ENCODE assay signal across 8 mouse cellular contexts in the genomic region with DNA sequence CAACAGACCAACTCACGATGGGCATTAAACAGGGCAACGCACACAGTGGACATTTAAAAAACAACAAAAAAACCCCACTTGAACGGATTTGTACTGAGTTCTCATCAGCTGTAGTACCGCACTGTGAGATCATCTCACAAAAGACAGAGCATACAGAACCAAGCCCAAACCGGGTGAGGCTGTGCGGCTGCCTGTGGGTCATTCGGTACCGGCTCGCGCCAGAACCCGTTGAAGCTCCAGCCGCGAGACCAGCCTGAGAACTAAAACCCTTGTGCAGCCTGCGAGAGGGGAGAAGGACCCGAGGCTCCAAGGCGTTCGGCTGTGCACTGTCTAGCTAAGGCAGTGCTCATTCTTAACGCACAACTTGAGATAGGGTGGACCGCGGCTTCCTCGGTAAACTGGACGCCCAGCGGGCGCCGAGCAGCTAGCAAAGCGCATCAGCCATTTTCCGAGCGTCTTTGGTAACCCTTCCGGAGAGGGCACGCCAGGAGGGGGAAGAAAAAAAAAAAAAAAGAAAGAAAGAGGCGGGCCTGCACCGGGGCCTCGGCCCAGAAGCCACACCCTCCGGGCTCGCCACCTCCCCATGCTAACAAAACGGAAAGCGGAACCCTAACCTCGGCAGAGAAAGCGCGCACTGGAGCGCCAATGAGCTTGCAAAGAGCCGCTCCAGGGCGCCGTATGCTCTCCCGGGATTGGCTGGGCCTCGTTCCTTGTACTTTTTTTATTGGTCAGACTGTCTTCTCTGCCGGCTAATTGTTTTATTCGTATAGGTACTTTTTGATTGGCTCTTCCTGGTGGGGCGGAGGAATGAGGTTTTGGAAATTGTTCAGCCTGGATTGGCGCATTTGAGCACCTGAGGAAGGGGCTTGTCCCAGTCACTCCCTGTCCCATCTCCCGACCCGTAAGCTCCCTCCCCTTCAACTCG. TPM values are rescaled to one million over a fixed set of nuclear protein-coding genes. Genes with fewer than 3 reads are reported as not detected.
DNase-seq lines count a peak whose midpoint lies in the region; ATAC-seq and TF ChIP-seq lines count a peak whose summit lies in the region.

No protein-coding gene starts in this region.

- 0 out of 2 replicates have a peak, but pooled peaks cover 4% of the 10 kb centered on the region for H3K9me3 ChIP-seq in embryonic facial prominence, embryonic 13.5 days
- H3K9me3 ChIP-seq in limb, embryonic 12.5 days: no peaks in the 10 kb centered on the region
- no peaks in the 10 kb centered on the region for H3K9me3 ChIP-seq in midbrain, embryonic 15.5 days

- no peak for TF ChIP-seq POLR2A in kidney, adult 2 months (IDR thresholded peaks at IDR 0.05; ENCODE audit: low read depth, low read length)
- TF ChIP-seq POLR2A in spleen, adult 2 months (IDR thresholded peaks at IDR 0.05; ENCODE audit: low read depth, low read length): peak; percentile 28; the same call in 1 of the 2 replicates

- ATAC-seq in embryonic facial prominence, embryonic 13.5 days (ENCODE audit: insufficient number of reproducible peaks, insufficient read depth, low FRiP score, low TSS enrichment, low read depth): peak; percentile 96
- ATAC-seq in limb, embryonic 12.5 days (ENCODE audit: insufficient number of reproducible peaks, insufficient read depth, low FRiP score, low TSS enrichment, low read depth): peak; percentile 98
- ATAC-seq in midbrain, embryonic 15.5 days (replicated peaks): peak; percentile 96

- H3K27me3 ChIP-seq in embryonic facial prominence, embryonic 13.5 days: no peaks in the 10 kb centered on the region
- no peaks in the 10 kb centered on the region for H3K27me3 ChIP-seq in kidney, adult 2 months (replicated peaks; ENCODE audit: control insufficient read depth, insufficient read depth, low read length)
- no peaks in the 10 kb centered on the region for H3K27me3 ChIP-seq in limb, embryonic 12.5 days
- H3K27me3 ChIP-seq in midbrain, embryonic 15.5 days (replicated peaks): no peaks in the 10 kb centered on the region
- no peaks in the 10 kb centered on the region for H3K27me3 ChIP-seq in spleen, adult 2 months (ENCODE audit: control insufficient read depth, insufficient read depth, low read length)

- peak overlapping the region; percentile 73 for H3K4me2 ChIP-seq in embryonic facial prominence, embryonic 13.5 days
- H3K4me2 ChIP-seq in limb, embryonic 12.5 days: peak overlapping the region; percentile 79
- peak overlapping the region; percentile 81 for H3K4me2 ChIP-seq in midbrain, embryonic 15.5 days

- DNase-seq in 3134 (ENCODE audit: extremely low read depth, insufficient read length, low spot score): peak; percentile 95
- DNase-seq in adrenal gland, postnatal 36 days: peak; percentile 97
- peak; percentile 95 to 99 for DNase-seq in heart, adult 18-20 months
- DNase-seq in kidney, adult 2 months: peak; percentile 100
- DNase-seq in spleen, adult 2 months (ENCODE audit: low read depth in 1 of 2, low spot score in 2 of 2): peak; percentile 93 to 98

- H3K27ac ChIP-seq in embryonic facial prominence, embryonic 13.5 days: peak overlapping the region; percentile 100
- peak overlapping the region; percentile 93 for H3K27ac ChIP-seq in kidney, adult 2 months (ENCODE audit: insufficient read depth, low read depth, low read length)
- peak overlapping the region; percentile 100 for H3K27ac ChIP-seq in limb, embryonic 12.5 days
- peak overlapping the region; percentile 99 for H3K27ac ChIP-seq in midbrain, embryonic 15.5 days
- peak overlapping the region; percentile 99 for H3K27ac ChIP-seq in spleen, adult 2 months (ENCODE audit: insufficient read depth, low read length)

- peaks cover 16% of the 10 kb centered on the region for H3K4me1 ChIP-seq in embryonic facial prominence, embryonic 13.5 days
- H3K4me1 ChIP-seq in kidney, adult 2 months (ENCODE audit: control insufficient read depth, insufficient read depth, low read length): peaks cover 13% of the 10 kb centered on the region; the same call in 1 of the 2 replicates
- H3K4me1 ChIP-seq in limb, embryonic 12.5 days (replicated peaks): peaks cover 17% of the 10 kb centered on the region
- H3K4me1 ChIP-seq in midbrain, embryonic 15.5 days: peaks cover 21% of the 10 kb centered on the region
- peaks cover 11% of the 10 kb centered on the region; the same call in 1 of the 2 replicates for H3K4me1 ChIP-seq in spleen, adult 2 months (ENCODE audit: control insufficient read depth, insufficient read depth, insufficient read length)

- WGBS in embryonic facial prominence, embryonic 13.5 days: under 1% methylated on average over 53 of the region's 53 CpGs
- under 1% methylated on average over 53 of the region's 53 CpGs for WGBS in kidney, adult 2 months
- WGBS in limb, embryonic 12.5 days: under 1% methylated on average over 53 of the region's 53 CpGs
- under 1% methylated on average over 53 of the region's 53 CpGs for WGBS in midbrain, embryonic 15.5 days
- WGBS in spleen, adult 2 months: under 1% methylated on average over 52 of the region's 53 CpGs

- H3K9ac ChIP-seq in embryonic facial prominence, embryonic 13.5 days: peak overlapping the region; percentile 94
- H3K9ac ChIP-seq in limb, embryonic 12.5 days (replicated peaks): peak overlapping the region; percentile 86
- peak overlapping the region; percentile 82 for H3K9ac ChIP-seq in midbrain, embryonic 15.5 days

- H3K36me3 ChIP-seq in embryonic facial prominence, embryonic 13.5 days: no peaks in the 10 kb centered on the region
- no peaks in the 10 kb centered on the region for H3K36me3 ChIP-seq in kidney, adult 2 months (ENCODE audit: control insufficient read depth, insufficient read depth, low read length)
- H3K36me3 ChIP-seq in limb, embryonic 12.5 days: no peaks in the 10 kb centered on the region
- no peaks in the 10 kb centered on the region for H3K36me3 ChIP-seq in midbrain, embryonic 15.5 days (replicated peaks)
- no peaks in the 10 kb centered on the region for H3K36me3 ChIP-seq in spleen, adult 2 months (ENCODE audit: control insufficient read depth, insufficient read depth, low read length)

- peak overlapping the region; percentile 89 for H3K4me3 ChIP-seq in embryonic facial prominence, embryonic 13.5 days
- peak overlapping the region; percentile 95 for H3K4me3 ChIP-seq in kidney, adult 2 months (ENCODE audit: insufficient read depth, low read depth, low read length)
- H3K4me3 ChIP-seq in limb, embryonic 12.5 days (replicated peaks): peak overlapping the region; percentile 97
- peak overlapping the region; percentile 79 for H3K4me3 ChIP-seq in midbrain, embryonic 15.5 days
- peak overlapping the region; percentile 87 for H3K4me3 ChIP-seq in spleen, adult 2 months (ENCODE audit: extremely low read depth, insufficient read depth, insufficient read length)

- TF ChIP-seq CTCF in kidney, adult 2 months (conservative IDR thresholded peaks at IDR 0.05; ENCODE audit: insufficient read depth, insufficient read length, low read depth, low read length): no peak
- no peak for TF ChIP-seq CTCF in spleen, adult 2 months (IDR thresholded peaks at IDR 0.05; ENCODE audit: extremely low read depth, insufficient read depth, insufficient read length, insufficient replicate concordance)

RNA-seq across cellular contexts. Expression of a gene that starts 0.7 kb away (rescaled TPM):
- 10 to 100 TPM; 31.9 to 35.5 TPM for total RNA-seq in adrenal gland, postnatal 36 days (2021)
- polyA plus RNA-seq in embryonic facial prominence, embryonic 13.5 days (2015; fragmentation: Nextera tagmentation; extraction: Ambion mirVana): 107 and 109 TPM in 2 replicates
- 10 to 100 TPM; 15.9 to 16.8 TPM for total RNA-seq in heart, adult 18-20 months (2021)
- polyA plus RNA-seq in kidney, adult 2 months (2012; rRNA removed): 21.2 and 34.0 TPM in 2 replicates
- 141 and 145 TPM in 2 replicates for polyA plus RNA-seq in limb, embryonic 12.5 days (2016; fragmentation: Nextera tagmentation; extraction: Ambion mirVana)
- 25.7 and 32.9 TPM in 2 replicates for polyA plus RNA-seq in midbrain, embryonic 15.5 days (2015; fragmentation: Nextera tagmentation; extraction: Ambion mirVana)
- polyA plus RNA-seq in spleen, adult 2 months (2012; rRNA removed): 114 and 263 TPM in 2 replicates

Comparison
In these comparisons a context has a peak if more than half of its experiments do, and no peak if none do; other contexts are left out.
1. Peak in every context shown above with its lines: DNase-seq, ATAC-seq, H3K4me3 ChIP-seq and H3K27ac ChIP-seq.